Mouse (Mus musculus) adrenal gland, adult 8-10 months (tissue): ENCODE data around the gene Snrnp35. TPM values are rescaled to one million over a fixed set of nuclear protein-coding genes. Genes with fewer than 3 reads are reported as not detected.
"Not testable (repeated sequence)": the region's sequence is repeated elsewhere in the genome, so short reads cannot be mapped to it uniquely, and the experiment has no call there.

Experiments used
- DNase-seq: peaks from one replicate; pipeline ENCODE4 v3.0.0; 2022
- total RNA-seq, 4 experiments: library from RNA; stranded (reverse); gene quantifications; 2 replicates each; pipeline ENCODE4 v1.2.4; 2022

Gene Snrnp35
- 10 to 100 TPM; 17.1 to 23.2 (median 17.5) TPM for total RNA-seq

DNA sequence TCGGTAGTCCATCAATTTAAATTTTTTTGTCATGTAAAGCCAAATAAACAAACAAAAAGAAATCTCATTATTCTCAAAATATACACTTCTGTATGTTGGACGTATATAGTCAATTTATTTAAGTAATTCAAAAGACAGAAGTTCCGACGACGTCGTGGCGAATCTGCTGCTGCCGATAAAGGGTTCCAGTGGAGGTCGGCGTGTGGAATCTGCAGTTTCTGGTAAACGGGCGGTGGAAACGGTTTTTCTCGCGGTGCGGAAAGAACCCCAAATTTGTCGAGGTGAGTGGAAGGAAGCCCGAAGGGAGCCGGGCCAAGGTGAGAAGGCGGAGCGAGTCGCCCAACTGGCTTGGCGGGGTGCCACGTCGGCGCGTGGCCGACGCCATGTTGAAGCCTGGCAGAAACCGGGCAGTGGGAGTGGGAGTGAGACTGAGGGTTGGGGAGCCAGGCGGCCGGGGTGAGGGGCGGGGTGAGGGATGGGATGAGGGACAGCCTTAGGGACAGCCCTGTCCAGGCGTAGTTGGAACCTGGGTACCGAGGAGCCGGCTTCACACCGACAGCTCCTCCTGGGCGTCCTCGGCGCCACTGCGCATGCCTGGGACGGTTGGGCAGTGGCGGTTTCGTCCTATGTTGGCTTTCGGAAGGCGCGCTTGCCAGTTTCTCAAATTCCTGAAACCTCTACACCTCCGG is at the start of gene Snrnp35:
Gene Snrnp35, plus strand, starts transcription at position 169 of the 689 bp plus-strand sequence.
- DNase-seq = peak; percentile 92

DNA sequence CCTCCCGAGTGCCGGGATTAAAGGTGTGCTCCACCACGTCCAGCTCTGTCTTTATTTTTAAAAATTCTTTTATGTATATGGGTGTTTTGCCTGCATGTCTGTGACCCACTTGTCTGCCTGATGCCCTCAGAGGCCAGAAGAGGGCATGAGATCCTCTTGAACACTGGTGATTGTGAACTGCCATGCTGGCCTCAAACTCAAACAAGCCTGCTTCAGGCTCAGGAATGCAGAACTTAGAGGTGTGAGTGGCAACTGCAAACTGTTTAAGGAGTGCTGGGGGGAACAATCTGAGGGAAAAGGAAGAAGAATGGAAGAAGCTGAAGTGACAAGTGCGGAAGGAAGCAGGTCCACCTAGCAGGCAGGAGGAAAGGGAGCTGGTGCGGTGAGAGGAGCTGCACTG is 44.7 kb upstream of the Snrnp35 start:
- DNase-seq = no peak

DNA sequence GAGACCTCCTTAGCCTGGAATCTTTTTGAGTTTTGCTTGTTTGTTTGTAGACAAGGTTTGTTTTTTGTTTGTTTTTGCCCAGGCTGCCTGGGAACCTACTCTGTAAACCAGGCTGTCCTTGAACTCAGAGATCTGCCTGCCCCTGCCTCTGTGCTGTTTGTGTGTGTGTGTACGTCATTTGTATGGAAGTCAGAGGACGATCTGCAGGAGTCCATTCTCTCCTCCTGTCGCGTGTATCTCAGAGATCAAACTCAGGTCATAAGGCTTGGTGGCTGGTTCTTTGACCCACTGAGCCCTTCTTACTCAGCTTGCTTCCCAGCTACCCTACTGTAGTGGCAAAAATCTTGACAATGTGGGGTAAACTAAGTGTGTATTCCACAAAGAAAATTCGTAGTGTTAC is 44.2 kb upstream of the Snrnp35 start:
- no peak for DNase-seq

DNA sequence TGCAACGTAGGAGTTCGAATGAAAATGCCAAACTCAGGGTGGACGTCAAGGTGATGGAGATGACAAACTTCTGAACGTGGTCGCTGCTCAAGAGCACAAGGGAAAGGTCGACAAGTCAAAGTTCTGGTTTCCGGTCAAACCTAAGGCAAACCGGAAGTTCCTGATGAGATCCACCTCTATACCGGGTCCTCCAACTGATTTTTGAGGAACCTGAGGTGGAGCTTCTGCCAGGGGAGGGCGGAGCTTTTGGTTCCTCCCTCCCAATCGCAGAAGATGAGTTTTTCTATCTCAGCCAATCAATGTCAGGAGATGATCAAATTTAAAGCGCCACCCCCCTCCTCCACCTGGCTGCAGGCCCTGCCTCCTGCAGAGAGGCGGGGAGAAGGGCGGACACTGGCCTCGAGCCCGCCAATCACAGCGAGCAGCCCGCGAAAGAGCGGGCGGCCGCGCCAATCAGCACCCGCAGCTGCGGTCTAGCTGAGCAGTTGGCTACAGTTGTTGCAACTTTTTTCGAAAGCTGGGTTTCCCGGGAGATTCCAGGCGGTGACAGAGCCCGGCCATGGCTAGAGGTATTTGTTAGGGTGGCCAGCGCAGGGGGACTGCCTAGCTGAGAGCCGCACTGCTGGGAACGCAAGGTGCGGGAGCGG is 43.4 kb upstream of the Snrnp35 start, which contains the start of gene Kmt5a:
Gene Kmt5a, plus strand, starts transcription at position 484 of the 647 bp plus-strand sequence.
- DNase-seq = peak; percentile 96

DNA sequence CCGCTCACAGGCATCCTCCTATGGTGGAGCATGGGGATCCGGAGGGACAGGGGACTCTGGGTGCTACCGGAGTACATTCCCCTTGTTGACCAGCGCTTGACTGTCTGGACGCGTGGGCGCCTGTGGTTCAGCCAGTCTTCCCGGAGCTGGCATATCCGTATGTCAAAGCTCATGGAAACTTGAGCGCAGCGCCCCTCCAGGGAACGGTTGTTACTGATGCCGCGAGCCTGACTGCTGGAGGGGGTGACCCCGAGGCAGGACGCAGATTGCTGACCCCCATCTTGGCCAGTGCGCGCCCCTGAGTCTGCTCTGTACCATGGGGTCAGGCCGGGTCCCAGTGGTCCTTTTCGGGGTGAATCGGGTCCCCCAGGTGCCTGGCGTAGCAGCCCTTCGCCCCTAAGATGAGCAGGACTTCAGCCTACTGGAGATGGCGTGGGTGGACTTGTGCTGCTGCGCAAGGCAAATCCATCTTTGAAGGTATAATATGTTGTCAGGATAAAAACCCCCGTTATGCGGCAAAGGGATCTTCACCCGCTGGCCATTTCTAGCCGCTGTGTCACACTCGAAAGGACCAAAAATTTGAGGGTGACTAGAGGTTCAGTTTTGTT is 42.7 kb upstream of the Snrnp35 start:
- DNase-seq = no peak

DNA sequence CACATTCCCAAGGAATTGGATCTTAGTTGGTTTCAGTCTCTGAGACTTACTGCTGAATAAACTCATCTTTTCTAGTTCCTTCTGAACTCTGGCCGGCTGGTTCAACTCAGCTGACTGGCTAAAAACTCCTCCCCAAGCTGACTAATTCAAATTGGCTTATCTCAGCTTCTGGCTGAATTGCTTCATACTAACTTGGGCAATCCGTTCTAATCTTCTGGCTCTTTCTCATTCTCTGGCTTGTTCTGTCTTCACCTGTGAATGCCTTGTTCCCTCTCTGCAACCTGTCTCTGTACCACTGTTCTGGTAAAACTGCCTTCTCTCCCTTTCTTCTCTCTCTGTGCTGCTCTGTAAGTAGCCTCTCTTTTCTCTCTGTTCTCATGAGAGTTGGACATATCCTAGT is 40.3 kb upstream of the Snrnp35 start:
- DNase-seq = no peak

DNA sequence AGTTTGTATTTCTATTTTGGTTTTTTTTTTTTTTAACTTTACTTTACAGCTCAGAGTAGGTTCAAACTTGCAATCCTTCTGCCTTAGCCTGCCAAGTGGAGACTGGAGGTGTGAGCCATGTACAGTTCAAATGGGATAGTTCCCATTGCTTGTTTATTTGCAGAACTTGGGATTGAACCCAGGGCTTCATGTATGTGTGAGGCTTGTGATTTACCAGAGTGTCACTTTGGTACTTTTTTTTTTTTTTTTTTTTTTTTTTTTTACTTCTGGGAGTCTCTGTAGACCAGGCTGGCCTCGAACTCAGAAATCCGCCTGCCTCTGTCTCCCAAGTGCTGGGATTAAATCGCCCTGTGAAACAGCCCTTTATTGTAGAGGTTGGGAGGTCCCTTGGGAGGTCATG is 38.7 kb upstream of the Snrnp35 start:
- no peak for DNase-seq

DNA sequence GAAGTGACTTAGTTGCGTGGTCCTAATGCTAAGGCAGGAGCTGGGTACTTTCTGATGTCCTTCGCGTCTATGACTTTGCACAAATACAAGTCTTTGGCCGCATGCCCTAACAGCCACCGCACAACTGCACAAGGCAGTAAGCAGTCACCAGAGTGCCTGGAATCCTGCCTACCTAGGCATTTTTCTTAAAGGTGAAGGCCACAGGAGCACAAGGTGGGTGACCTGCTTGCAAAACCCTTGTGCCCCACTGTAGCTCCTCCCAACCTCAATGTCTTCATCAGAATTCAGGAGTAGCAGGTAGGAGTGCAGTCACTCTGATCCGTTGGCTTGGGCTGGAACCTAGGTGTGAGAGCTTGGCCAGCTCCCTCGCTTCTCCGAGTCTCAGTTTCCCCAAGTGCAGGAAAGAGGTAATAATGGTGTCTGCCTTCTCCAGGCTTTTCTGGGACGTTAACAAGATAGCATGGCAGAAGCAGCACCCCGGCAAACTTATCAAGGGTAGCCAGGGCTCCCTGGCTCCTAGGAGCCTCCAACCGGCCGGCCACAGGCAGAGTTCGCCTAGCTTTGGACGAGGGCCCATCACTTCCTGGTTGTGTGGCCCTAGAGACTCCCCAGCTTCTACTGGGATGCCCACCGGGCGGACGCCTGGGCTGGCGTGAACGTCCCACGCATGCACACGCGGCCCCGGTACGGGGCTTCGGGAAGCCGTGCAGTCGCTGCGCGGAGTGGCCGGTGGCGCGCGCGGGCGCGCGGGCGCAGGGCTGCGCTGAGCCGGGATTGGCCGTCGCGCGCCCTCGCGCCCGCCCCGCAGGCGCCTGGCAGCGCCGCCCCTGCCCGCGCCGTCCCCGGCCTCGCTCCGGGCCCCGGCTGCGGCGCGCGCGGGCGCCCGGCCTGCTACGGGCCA is 38.0 kb upstream of the Snrnp35 start:
- DNase-seq = peak; percentile 75

DNA sequence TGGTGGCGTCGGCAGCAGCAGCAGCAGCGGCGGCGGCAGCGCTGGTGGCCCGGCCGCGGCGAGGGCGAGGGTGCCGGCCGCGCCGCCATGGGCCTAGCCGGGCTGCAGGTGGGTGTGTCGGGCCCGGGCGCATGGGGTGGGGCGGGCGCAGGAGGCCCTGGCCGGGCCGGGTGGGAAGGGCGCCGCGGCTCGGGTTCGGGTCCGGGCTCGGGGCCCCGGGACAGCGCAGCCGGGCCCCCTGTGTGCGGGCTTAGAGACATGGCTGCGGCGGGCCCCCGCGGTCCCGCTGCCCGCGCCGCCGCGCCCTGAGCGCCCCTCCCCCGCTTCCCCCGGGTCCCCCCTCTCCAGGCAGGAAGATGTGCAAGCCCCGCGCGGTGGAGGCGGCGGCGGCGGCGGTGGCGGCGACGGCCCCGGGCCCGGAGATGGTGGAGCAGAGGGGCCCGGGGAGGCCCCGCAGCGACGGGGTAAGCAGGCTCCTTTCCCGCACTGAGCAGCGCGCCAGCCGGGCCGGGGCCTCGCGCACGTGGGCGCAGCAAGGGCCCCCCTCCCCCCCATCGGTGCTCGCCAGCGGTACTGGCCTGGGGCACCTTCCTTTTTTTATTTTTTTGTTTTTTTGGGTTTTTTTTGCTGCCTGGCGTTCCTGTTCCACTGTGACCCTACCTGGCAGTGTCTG is 37.2 kb upstream of the Snrnp35 start:
- no peak for DNase-seq

DNA sequence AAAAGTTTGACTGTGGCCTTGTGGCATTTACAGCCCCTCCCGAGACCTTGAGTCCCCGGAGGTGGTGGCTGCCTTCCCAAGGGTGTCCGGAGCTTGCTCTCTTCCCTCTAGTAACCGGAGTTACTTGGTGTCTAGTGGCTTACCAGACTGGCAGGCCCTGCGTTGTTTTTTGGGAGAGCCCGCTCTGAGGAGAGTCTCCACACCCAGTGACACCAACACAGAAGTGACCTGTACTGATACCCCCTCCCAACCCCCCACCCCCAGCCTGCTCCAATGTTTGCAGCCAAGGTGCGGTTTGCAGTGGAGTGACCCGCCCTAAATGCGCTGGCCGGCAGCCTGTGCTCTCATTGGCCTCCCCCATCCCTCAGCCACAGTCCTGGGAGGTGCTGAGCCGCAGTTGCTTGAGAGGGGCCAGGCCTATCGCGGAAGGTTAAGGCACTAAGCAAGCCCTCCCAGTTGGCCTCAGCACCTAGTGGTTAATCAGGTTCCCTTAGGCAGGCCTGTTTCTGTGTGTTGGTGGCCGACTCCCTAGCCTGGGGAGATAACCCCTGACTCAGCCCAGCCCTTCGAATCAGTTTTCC is 36.5 kb upstream of the Snrnp35 start:
- peak; percentile 78 for DNase-seq

DNA sequence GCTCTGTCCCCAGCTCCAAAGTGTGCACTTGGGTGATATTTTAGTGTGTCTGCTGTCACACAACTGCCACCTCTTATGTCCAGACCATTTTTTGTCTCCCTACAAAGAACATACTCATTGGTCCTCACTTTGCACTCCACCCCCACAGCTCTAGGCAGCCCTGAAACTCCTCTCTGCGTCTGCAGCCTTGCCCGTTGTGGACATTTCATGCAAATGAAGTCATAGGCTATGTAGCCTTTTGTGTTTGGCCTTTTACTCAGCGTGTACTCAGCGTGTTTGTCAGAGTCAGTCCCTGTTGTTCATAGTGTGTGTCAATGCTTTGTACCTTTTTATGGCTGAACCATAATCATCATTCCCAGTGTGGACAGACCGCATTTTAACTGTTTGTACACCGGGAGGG is 33.4 kb upstream of the Snrnp35 start:
- DNase-seq = peak; percentile 58

DNA sequence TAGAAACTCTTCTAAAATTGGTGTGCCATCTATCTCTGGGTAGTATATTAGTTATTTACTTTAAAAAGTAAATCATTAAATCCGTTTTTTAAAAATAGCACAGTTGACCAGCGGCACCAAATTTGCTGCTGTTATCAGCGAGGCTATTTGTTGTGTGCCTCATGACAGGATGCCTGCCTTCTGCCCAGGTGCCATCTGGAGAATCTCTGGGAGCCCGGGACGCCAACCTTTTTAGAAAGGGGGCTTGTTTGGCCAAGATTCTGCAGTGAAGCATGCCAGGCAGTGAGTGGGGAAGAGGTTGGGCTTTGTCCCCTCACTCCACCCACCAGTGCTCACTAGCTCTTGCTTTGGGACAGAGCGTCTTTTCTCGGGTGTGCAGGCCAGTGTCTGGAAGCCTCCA is 32.9 kb upstream of the Snrnp35 start:
- no peak for DNase-seq

DNA sequence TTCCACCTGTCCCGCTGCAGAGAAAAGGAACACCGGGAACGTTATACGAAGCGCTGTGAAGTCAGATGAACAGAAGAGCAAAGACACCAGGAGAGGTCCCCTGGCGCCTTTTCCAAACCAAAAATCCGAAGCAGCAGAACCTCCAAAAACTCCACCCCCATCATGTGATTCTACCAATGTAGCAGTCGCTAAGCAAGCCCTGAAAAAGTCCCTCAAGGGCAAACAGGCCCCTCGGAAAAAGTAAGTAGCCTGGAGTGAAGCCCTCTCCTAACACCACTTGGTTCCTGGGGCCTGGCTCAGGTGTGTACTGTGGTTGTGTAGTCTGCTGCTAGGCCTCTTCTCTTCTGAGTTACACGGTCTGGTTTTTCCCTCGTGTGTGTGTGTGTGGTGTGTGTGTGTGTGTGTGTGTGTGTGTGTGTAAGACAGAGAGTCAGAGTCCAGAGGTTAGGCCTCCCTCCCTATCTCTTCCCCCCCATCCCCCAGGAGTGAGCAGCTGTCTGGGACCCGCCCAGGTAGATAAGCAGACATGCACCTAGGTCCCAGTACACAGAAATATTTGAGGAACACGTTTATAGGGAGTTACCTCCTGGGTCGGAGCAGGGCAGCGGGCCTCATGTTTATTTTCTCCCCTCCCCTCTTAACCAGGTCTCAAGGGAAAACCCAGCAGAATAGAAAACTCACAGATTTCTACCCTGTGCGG is 32.1 kb upstream of the Snrnp35 start:
- DNase-seq = no peak

DNA sequence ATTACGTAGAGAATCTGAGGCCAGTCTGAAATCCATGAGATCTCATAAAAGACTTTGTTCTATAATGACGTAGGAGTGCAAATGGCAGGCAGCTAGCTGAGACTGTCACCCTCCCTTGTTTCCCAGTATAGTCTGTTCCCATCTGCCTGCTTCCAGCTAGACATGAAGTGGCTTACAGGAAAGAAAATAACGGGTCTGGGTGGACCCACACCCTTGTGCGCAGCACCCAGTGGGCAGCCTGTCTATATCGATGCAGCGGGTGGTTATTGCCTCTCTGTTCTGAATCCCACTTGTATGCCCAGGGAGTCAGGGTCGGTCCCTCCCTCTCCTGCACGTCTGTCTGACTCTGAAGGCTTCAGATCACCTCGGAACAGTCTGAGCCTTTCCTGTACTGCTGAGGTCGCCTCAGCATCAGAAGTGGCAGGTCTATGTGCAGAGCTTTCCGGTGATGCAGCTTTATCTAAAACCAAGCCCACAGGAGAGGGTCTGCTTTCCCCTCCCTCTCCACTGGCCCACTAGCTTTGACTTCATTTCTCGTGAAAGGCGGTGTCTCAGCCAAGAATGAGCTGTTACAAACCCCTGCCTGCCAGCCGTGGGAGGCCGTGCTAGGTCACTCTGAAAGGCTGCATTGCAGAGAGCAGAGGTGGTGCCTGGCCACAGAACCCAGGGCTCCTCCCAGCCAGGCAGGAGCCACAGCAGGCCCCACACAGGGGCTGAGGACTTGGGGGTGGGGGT is 30.3 kb upstream of the Snrnp35 start:
- no peak for DNase-seq

DNA sequence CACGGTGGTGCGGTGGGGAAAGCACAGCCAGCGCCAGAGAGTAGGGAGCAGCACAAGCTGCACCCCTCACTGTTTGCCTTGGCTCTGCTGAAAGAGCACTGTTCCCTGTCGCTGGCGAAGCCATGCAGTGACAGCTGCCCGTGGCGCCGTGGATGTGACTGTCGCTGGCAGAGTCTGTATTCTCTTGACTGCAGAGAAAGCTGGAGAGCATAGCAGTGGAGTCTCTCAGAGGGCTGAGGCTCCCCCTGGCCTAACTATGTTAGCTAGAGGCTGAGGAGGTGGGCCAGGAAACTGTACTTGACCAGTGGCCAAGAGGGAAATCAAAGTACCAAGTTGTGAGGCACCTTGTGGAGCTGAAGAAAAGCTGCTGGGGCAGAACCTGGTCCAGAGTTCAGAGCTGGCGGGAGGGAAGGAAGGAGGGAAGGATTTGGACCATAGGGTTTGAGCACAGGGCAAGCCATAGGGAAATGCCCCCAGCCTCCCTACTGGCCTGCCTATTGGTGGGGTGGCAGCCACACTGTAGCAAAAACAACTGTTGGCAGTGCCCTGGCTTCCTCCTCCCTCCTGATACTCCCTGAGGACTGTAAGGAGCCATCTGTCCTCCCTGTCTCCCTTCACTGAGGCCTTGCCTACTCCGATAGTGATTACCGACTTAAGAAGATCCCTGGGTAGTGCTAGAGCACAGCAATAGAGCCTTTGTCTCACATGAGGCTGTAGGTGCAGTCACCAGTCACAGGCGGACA is 29.4 kb upstream of the Snrnp35 start:
- no peak for DNase-seq

DNA sequence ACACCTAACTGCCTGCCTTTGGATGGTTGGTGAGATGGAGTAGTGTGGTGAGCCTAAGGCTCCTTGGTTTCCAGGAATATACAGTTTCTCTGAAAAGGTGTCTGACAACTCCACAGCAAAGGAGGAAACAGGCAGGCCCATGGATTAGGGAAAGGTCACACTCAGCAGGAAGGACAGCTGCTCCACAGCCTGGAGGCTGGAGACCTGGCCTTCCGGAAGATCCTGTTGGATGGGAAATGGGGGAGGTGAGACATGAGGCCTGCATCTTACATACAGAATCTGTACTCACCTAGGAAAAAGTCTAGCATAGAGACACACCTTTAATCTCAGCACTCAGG is 28.9 kb upstream of the Snrnp35 start:
- no peak for DNase-seq

DNA sequence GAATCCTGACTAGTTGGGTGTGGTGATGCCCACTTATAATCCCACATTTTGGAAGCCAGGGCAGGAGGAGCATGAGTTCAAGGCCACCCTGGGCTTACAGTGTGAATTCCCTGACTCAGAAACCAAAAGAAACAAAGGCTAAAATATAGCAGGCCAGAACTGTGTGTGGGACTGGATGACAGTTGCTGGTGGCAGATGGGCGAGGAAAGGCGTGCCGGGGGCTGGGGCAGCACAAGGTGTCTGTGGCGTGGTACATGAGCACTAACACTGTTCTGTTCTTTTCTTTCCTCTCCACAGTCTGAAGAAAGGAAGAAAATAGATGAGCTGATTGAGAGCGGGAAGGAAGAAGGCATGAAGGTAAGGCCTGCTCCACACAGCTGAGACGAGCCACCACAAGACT is 26.2 kb upstream of the Snrnp35 start:
- no peak for DNase-seq

DNA sequence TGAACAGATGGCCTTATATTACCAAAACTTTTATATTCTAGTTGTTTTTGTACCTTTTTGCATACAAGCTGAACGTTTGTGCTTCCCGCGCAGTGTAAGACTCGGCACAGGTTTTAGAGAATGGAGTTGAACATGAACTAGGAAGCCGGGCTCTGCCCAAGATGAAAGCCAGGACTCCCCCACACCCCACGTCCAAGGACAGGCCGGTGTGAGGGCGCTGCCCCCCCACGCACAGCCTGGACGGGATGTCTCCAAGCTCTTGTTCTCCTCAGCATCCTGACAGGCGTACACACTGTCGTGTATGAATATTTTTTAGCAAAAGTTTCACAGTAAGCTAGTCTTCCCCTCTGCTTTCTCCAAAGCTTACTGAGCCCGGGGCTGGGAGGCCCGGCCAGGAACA is 22.0 kb upstream of the Snrnp35 start:
- not testable (repeated sequence) for DNase-seq

DNA sequence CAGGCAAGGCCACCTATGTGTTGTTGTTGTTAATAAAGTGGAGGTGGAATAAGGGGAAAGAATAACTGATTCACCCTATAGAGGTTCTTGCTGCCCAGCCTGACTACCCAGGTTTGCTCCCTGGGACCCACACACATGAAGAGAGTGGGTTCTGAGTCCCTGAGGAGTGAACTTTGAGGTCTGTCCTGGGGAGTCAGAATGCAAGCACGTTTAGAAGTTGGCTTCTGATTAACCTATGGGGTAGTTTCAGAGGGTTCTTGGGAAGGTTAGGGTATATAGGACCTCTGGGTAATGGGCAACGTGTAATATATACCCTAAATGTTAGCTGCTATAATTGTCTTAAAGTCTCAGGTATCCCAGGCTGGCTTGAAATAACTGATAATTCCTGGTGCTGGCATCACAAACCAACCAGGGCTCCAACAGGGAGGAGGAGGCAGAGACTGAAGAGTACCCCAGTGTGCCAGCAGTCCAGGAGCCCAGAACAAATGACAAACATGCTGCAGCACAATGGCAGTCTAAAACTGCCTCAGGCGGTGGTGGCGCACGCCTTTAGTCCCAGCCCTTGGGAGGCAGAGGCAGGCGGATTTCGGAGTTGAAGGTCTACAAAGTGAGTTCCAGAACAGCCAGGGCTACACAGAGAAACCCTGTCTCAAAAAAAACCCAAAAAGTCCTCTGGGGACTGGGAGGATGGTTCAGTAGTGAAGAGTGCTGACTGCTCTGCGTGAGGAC is 20.5 kb upstream of the Snrnp35 start:
- no peak for DNase-seq
